Mouse (Mus musculus): ENCODE results near the gene Sdk1.

Sdk1 gene

GRCm38 (mm10) chr5:141987287-141987799 lies 746.1 kb downstream of the Sdk1 start:
- DNase-seq (ENCODE audit: extremely low read depth, low read depth) = no peak

DNA sequence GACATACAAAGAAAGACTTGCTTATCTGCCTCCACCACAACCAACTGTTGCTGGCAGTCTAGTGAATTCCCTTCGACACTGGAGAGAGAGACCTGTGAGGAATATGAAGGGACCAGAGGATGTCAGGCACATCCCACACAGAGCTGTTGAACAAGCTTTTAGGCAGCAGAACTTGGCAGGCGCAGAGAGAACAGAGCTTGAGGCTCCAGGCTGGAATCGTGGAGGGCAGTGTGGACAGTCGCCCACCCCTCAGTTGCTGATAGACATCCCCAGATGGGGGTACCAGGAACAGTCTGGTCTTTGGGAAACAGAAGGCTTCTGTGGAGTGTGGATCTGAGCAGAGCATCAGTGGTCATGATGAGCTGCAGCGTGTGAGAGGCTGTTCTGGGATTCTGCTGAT lies 747.4 kb downstream of the Sdk1 start:
- no peak for DNase-seq (ENCODE audit: extremely low read depth, low read depth)

- DNase-seq (ENCODE audit: extremely low read depth, low read depth) = no peak
Measured at GRCm38 (mm10) chr5:141994192-141994591, 752.9 kb downstream of the Sdk1 start.

- DNase-seq (ENCODE audit: extremely low read depth, low read depth) = no peak
Measured at GRCm38 (mm10) chr5:142000247-142000646, 759.0 kb downstream of the Sdk1 start.

DNA sequence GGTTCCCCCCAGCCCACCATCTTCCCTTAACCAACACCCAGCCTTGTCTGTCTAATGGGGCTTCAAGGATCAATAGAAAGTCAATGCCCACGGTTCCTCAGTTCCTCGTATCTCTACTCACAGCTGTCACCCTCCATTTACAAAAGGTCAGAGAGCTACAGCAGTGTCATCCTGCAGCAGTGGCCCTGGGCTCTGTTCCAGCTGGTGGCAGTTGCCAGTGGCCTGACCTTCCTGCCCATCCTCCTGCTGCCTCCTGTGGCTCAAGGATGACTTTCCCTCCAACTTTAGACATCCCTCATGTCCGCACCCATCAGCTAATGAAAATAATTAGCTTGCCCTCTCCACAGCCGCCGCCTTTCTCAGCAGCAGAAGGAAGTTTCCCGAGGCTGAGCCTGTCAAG lies 759.8 kb downstream of the Sdk1 start:
- DNase-seq (ENCODE audit: extremely low read depth, low read depth) = no peak

- DNase-seq (ENCODE audit: extremely low read depth, low read depth) = no peak
Measured at GRCm38 (mm10) chr5:142001973-142002372, 760.7 kb downstream of the Sdk1 start.

DNA sequence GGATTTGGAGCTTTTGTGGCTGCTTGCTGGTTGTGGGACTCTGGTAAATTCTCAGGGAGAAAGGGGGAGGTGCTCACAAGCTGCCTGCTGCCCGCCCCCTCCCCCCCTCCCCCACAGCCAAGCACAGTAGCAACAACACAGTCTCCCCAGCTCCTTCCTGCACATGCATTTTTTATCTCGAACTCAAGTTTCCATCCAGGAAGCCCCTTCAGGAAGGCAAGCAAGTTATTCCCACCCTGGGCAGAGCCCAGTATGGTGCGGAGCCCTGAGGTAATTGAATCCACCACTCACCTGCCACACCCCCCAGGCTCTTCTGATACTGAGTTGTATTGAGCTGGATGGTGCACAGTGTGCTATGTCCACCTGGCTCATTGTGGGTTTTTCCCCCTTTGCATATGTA lies 768.9 kb downstream of the Sdk1 start:
- no peak for DNase-seq (ENCODE audit: extremely low read depth, low read depth)

- no peak for DNase-seq (ENCODE audit: extremely low read depth, low read depth)
Measured at GRCm38 (mm10) chr5:142017001-142017400, 775.7 kb downstream of the Sdk1 start.

DNA sequence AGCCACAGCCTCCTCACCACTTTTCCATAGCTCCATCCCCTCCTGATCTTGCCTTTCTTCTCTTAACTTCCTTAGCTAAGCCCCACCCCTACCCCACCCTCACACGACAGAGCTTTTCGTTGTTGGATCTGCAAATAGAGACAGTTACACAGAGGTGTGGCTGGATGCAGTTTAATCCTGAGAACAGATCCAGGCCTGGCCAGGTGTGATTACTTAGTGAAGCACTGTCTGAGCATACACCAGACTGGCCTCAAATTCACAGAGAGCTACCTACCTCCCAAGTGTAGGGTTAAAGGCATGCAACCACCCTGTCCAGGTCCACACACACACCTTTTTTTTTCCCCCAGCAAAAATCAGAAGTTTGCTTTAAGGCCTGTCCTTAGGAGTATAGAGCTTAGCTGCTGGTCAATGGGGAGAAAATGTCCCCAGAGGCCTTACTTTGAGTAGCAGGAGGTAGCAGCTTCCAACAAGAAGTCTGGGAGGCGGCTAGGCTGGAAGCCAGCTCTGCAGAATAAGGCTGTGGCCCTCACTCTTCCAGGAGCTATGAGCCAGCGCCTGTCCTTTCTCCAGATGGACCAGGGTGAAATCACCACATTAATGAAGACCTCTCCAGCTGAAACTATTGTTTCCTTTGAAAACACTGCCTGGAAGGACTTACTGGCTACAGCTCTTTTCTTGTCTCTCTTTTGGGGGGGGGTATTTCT lies 781.7 kb downstream of the Sdk1 start:
- no peak for DNase-seq (ENCODE audit: extremely low read depth, low read depth)

DNA sequence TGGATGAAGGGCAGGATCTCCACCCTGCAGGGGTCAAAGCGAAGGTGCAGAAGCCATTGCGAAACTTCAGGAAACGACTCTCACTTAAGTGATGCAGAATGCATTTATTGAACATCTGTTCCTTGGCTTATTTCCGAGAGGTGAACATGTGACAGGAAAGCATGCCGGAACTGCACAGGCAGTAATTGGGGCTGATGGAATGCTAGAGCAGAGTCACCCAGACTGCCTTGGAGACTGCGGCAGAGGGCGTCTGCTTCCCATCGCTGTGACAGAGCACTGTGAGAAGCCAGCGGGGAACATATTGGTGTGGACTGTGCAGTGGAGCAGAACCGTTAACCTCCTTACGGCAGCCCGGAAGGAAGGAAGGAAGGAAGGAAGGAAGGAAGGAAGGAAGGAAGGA lies 783.2 kb downstream of the Sdk1 start:
- DNase-seq (ENCODE audit: extremely low read depth, low read depth) = no peak

DNA sequence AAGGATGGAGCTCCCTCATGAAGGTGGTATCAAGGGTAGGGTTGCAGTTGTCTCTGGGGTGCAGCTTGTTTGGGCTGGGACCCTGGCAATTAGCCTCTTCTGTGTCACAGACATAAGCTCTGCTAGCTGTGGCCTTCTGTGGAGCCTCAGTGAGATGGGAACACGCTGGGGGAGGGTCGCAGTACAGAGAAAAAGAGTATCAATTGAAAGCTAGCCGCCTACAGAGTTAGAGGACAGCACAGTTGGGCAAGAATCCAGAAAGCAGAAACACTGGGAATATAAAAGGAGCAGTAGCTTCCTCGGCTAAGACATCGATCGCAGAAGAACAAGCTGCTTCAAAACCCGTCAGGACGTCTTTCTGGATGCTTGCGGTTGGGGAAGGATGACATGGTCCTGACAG lies 795.2 kb downstream of the Sdk1 start:
- no peak for DNase-seq (ENCODE audit: extremely low read depth, low read depth)

DNA sequence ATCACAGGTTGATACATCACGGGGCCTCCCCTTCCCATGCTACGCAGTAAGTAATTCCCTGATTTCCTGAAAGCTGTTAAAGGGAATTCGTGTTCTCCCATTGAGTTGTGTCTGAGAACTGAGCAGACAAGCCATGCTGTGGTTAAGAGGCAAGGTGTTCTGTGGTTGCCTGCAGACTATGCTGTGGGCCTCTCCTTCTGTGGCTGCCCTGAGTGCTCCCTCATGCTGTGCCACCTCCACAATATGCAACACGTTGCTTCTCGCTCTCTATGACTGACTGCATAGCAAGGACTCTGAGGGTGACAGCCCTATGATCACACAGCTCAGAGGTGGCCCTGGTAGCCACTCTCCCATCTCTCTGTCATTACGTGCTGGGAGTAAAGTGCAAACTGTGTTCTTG lies 797.9 kb downstream of the Sdk1 start:
- DNase-seq (ENCODE audit: extremely low read depth, low read depth) = no peak

DNA sequence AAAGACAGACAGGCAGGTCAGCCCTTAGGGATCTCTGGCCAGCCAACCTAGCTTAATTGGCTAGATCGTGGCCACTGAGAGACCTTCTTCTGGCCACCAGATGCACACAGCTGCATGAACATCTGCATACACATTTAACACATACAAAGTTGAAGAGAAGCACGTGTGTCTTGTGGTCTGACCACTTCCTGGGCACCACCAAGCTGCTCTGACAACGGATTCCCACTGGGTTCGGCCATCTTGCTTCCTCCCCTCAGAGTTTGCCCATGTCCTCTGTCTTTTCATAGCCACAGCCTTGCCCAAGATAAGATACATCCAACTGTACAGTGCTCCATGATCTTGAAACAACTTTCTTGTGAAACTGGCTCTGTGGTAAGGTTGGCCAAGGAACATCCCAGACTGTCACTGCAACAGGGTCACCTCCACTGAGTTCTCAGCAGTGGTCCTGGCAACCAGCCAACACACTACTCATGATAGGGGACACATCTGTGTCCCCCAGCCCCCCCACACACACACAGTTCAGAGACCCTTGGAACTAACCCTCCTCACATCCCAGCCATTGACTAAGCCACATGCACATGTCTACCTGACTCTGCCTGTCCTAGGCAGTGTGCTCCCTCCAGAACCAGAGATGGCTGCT lies 798.7 kb downstream of the Sdk1 start:
- no peak for DNase-seq (ENCODE audit: extremely low read depth, low read depth)

DNA sequence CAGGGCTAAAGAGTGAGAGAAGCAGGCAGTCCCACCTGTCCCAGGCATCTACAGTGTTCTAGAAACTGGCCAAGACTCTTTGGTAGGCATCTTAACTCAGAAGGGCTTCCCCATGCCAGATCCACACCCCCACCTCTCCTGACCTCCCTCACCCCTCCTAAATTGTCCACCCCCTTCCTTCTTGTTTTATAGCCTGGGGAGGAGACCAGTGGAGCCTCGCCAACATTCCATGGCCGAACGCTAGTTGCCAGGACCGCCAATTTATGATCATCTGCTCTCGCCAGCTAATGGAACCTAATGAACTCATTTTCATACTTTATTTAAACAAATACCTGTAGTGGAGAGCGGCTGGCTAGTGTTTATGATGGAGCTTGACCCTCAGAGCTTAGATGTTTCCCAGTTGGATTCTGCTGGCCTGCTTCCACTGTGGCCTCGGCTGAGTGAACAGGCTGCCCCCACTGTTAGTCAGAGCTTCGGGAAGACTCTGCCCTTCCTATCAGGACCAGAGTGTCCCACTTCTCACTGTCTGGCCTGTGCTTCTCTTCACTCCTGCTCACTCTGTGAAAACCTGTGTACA lies 800.0 kb downstream of the Sdk1 start:
- no peak for DNase-seq (ENCODE audit: extremely low read depth, low read depth)

DNA sequence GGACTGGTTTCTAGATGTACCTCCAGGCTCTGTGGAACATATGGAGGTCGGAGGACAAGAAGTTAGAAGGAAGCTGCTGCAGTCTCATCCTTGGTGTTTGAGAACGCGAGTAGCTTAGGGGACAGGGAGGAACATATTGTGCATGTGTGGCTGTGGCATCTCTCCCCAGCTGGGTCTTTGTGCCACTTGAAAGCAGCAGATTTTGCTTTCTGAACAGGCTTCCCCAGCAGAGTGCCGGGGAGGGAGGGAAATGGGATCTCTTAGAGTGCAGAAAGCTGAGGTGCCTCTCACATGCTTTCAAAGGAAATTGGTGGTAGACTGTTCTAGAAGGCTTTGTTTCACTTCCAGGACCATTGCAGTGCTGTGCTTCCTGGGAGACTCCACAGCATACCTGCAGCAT lies 820.5 kb downstream of the Sdk1 start:
- no peak for DNase-seq (ENCODE audit: extremely low read depth, low read depth)

DNA sequence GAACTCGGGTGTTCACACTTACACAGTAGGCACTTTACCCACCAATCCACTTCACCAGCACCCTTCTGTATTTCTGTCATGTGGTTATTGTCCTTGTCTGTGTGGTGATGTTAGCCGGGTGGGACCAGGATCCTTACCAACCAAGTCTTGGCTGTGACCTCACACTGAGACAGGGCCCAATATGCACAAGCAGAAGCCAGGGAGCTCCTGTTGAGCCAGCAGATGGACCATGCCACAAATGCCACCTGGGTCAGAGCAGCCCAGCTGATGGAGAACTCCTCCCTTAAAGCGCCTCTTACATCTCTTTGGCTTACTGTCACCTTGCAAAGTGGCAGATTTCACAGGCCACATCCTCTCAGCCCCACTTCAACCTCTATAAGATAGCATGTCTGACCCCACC lies 830.0 kb downstream of the Sdk1 start:
- no peak for DNase-seq (ENCODE audit: extremely low read depth, low read depth)

- DNase-seq (ENCODE audit: extremely low read depth, low read depth) = no peak
Measured at GRCm38 (mm10) chr5:142073901-142074300, 832.6 kb downstream of the Sdk1 start.

- DNase-seq (ENCODE audit: extremely low read depth, low read depth) = no peak
Measured at GRCm38 (mm10) chr5:142074561-142075500, 833.5 kb downstream of the Sdk1 start.

- DNase-seq (ENCODE audit: extremely low read depth, low read depth) = no peak
Measured at GRCm38 (mm10) chr5:142080661-142081060, 839.4 kb downstream of the Sdk1 start.

DNA sequence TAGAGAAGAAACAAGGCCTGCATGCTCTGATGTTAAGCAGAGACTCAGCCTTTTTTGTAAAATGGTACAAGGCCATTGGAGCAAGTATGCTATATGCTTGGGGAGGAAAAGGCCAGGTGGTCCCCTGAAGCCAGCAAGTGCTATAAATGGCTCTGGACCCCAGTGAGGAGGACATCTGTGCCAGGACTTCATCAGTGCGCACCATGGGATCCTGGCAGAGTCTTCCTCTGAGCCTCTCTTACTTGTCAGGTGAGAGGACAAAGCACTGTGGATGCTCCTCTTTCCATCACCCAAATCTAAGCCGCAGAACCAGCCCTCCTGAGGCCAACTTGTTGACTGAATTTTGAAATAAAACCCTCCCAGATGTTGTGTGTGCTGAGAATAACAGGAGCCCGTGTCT lies 839.8 kb downstream of the Sdk1 start:
- DNase-seq (ENCODE audit: extremely low read depth, low read depth) = no peak

GRCm38 (mm10) chr5:142096377-142096841 lies 855.1 kb downstream of the Sdk1 start:
- DNase-seq (ENCODE audit: extremely low read depth, low read depth) = no peak

All from MEL-GATA-1-ER (cell line).